Mouse (Mus musculus) hematopoietic stem cell, adult 5-6 weeks (primary cell): ENCODE measurements around the gene Slc25a21. TPM values are rescaled to one million over a fixed set of nuclear protein-coding genes. Genes with fewer than 3 reads are reported as not detected.

ENCODE experiments used
- total RNA-seq: library from RNA; stranded (forward); fragments of 172-1452, 232-1000 nt; gene quantifications from 2 replicates; pipeline ENCODE4 v1.2.3, GENCODE M21; 2017

The Slc25a21 gene
- total RNA-seq, 1 experiment from 2014 or later, result 8.9 TPM

Other genes starting within 250 kb of the Slc25a21 start
- gene Prps1l3, start 32.9 kb upstream of the Slc25a21 start, total RNA-seq, result 93.7 and 111 TPM in 2 replicates
- 18.7 and 28.4 TPM in 2 replicates for gene Mipol1, start 33.0 kb upstream of the Slc25a21 start, total RNA-seq